ENCODE assay signal across 31 mouse cellular contexts in genomic region chr16:38675600-38676335, GRCm38 (mm10). TPM values are rescaled to one million over a fixed set of nuclear protein-coding genes. Genes with fewer than 3 reads are reported as not detected.
DNase-seq lines count a peak whose midpoint lies in the region; ATAC-seq and TF ChIP-seq lines count a peak whose summit lies in the region.
"Had no signal": no experiment of that assay in that cellular context is flagged by ENCODE, and none has a peak within 500 bp of the region (broad histone marks: within the 10 kb centered on the region; RNA-seq: fewer than 3 reads in every experiment).

No protein-coding gene starts in this region.

- TF ChIP-seq CTCF in cortical plate, adult 2 months (IDR thresholded peaks at IDR 0.05; ENCODE audit: extremely low read depth, insufficient read depth, low read length) = no peak
- no peak for TF ChIP-seq CTCF in olfactory bulb, adult 2 months (IDR thresholded peaks at IDR 0.05; ENCODE audit: insufficient read depth, low read depth, low read length)

- H3K27ac ChIP-seq in heart, embryonic 10.5 days = no peak overlapping the region
- no peak overlapping the region for H3K27ac ChIP-seq in midbrain, embryonic 11.5 days (ENCODE audit: low read depth, low read length)
- H3K27ac ChIP-seq in midbrain, embryonic 16.5 days (ENCODE audit: low read length) = no peak overlapping the region
- 0 out of 2 replicates have a peak overlapping the region, but pooled peaks have one; percentile 36 for H3K27ac ChIP-seq in cortical plate, adult 2 months (ENCODE audit: insufficient read depth, low read length)
- H3K27ac ChIP-seq in olfactory bulb, adult 2 months (ENCODE audit: insufficient read depth, low read depth, low read length) = peak overlapping the region; percentile 47
- no peak overlapping the region for H3K27ac ChIP-seq in neural tube, embryonic 15.5 days (replicated peaks)
- H3K27ac ChIP-seq: hindbrain, embryonic 13.5 days; liver, embryonic 15.5 days; midbrain, embryonic 10.5 days; neural tube, embryonic 12.5 days had no signal

- peak; percentile 59 for DNase-seq in heart, embryonic 10.5 days (ENCODE audit: low spot score)
- DNase-seq in heart, adult 8-10 months (ENCODE audit: low spot score) = no peak
- peak; percentile 69 for DNase-seq in midbrain, embryonic 11.5 days (ENCODE audit: low spot score, missing footprints)
- DNase-seq in cerebellum, postnatal 4 days (ENCODE audit: low spot score in 2 of 2) = no peak
- DNase-seq: adrenal gland, adult 2 months; adrenal gland, postnatal 36 days; B cell, adult 2 months; cerebellum, adult 11 months; cerebellum, adult 9-10 months; gastrocnemius, postnatal 36 days; kidney, adult 9 months; kidney, postnatal 10 days; layer of hippocampus, adult 9-11 months; liver; lung, embryonic 14.5 days; lung, postnatal 14 days; right cerebral cortex, adult 18-20 months; spleen, adult 18-20 months; thymus, postnatal 14 days had no signal

- H3K4me2 ChIP-seq in midbrain, embryonic 11.5 days = no peak overlapping the region
- no peak overlapping the region for H3K4me2 ChIP-seq in midbrain, embryonic 16.5 days (ENCODE audit: low read length)
- no peak overlapping the region for H3K4me2 ChIP-seq in neural tube, embryonic 15.5 days
- H3K4me2 ChIP-seq: hindbrain, embryonic 13.5 days; liver, embryonic 15.5 days; lung, embryonic 14.5 days; neural tube, embryonic 12.5 days had no signal

- no peaks in the 10 kb centered on the region for H3K27me3 ChIP-seq in heart, embryonic 10.5 days (ENCODE audit: insufficient read depth, poor library complexity, severe bottlenecking)
- H3K27me3 ChIP-seq in midbrain, embryonic 11.5 days (ENCODE audit: control insufficient read depth, insufficient read depth, low read length) = no peaks in the 10 kb centered on the region
- H3K27me3 ChIP-seq in midbrain, embryonic 16.5 days (ENCODE audit: control insufficient read depth, insufficient read depth, low read depth, low read length) = no peaks in the 10 kb centered on the region
- H3K27me3 ChIP-seq in neural tube, embryonic 15.5 days (replicated peaks) = no peaks in the 10 kb centered on the region
- H3K27me3 ChIP-seq: hindbrain, embryonic 13.5 days; neural tube, embryonic 12.5 days had no signal

- H3K36me3 ChIP-seq in heart, embryonic 10.5 days = peaks cover 9% of the 10 kb centered on the region
- H3K36me3 ChIP-seq in midbrain, embryonic 11.5 days (ENCODE audit: control insufficient read depth, insufficient read depth, low read length) = no peaks in the 10 kb centered on the region
- H3K36me3 ChIP-seq in midbrain, embryonic 16.5 days (ENCODE audit: control insufficient read depth, insufficient read depth, low read length) = no peaks in the 10 kb centered on the region
- no peaks in the 10 kb centered on the region for H3K36me3 ChIP-seq in neural tube, embryonic 15.5 days
- H3K36me3 ChIP-seq: hindbrain, embryonic 13.5 days; liver, embryonic 15.5 days; neural tube, embryonic 12.5 days had no signal

- H3K4me1 ChIP-seq in heart, embryonic 10.5 days = peaks cover 73% of the 10 kb centered on the region
- H3K4me1 ChIP-seq in midbrain, embryonic 11.5 days (ENCODE audit: control insufficient read depth, insufficient read depth, low read length) = peaks cover 9% of the 10 kb centered on the region
- H3K4me1 ChIP-seq in midbrain, embryonic 16.5 days (ENCODE audit: control insufficient read depth, insufficient read depth, low read length) = peaks cover 7% of the 10 kb centered on the region
- H3K4me1 ChIP-seq in cortical plate, adult 2 months (ENCODE audit: control insufficient read depth, insufficient read depth, low read length) = peaks cover 7% of the 10 kb centered on the region
- H3K4me1 ChIP-seq in olfactory bulb, adult 2 months (ENCODE audit: control insufficient read depth, insufficient read depth, low read length) = peaks cover 33% of the 10 kb centered on the region
- no peaks in the 10 kb centered on the region for H3K4me1 ChIP-seq in neural tube, embryonic 15.5 days
- H3K4me1 ChIP-seq: liver, embryonic 15.5 days had no signal

- WGBS in heart, embryonic 10.5 days = 57% methylated on average over 9 of the region's 9 CpGs
- 55% methylated on average over 9 of the region's 9 CpGs for WGBS in midbrain, embryonic 11.5 days
- WGBS in midbrain, embryonic 16.5 days = 46% methylated on average over 9 of the region's 9 CpGs
- WGBS in olfactory bulb, adult 2 months = 50% methylated on average over 9 of the region's 9 CpGs
- WGBS in neural tube, embryonic 15.5 days = 73% methylated on average over 9 of the region's 9 CpGs

- no peaks in the 10 kb centered on the region; the same call in 1 of the 2 replicates for H3K9me3 ChIP-seq in heart, embryonic 10.5 days
- no peaks in the 10 kb centered on the region for H3K9me3 ChIP-seq in midbrain, embryonic 11.5 days (ENCODE audit: control insufficient read depth, low read length)
- no peaks in the 10 kb centered on the region for H3K9me3 ChIP-seq in midbrain, embryonic 16.5 days (replicated peaks; ENCODE audit: control insufficient read depth, low read length, poor library complexity, severe bottlenecking)
- H3K9me3 ChIP-seq in neural tube, embryonic 15.5 days (replicated peaks) = no peaks in the 10 kb centered on the region
- H3K9me3 ChIP-seq: hindbrain, embryonic 13.5 days; liver, embryonic 15.5 days; midbrain, embryonic 10.5 days; neural tube, embryonic 12.5 days had no signal

- TF ChIP-seq POLR2A in cortical plate, adult 2 months (IDR thresholded peaks at IDR 0.05; ENCODE audit: extremely low read depth, insufficient read depth, low read length) = no peak
- no peak for TF ChIP-seq POLR2A in olfactory bulb, adult 2 months (IDR thresholded peaks at IDR 0.05; ENCODE audit: insufficient read depth, low read depth, low read length)

- H3K9ac ChIP-seq in midbrain, embryonic 11.5 days (ENCODE audit: low read length) = no peak overlapping the region
- H3K9ac ChIP-seq in midbrain, embryonic 16.5 days (ENCODE audit: low read depth, low read length) = no peak overlapping the region
- no peak overlapping the region for H3K9ac ChIP-seq in neural tube, embryonic 15.5 days (replicated peaks)
- H3K9ac ChIP-seq: hindbrain, embryonic 13.5 days; liver, embryonic 15.5 days; lung, embryonic 14.5 days; neural tube, embryonic 12.5 days had no signal

- ATAC-seq in midbrain, embryonic 11.5 days (ENCODE audit: low FRiP score) = no peak
- ATAC-seq in midbrain, embryonic 16.5 days = no peak
- no peak for ATAC-seq in neural tube, embryonic 15.5 days (ENCODE audit: low FRiP score)
- ATAC-seq: activated CD4-positive, CD25-positive, alpha-beta regulatory T cell, adult 4 months; forebrain, embryonic 14.5 days; intestine, embryonic 16.5 days had no signal

- no peak overlapping the region for H3K4me3 ChIP-seq in heart, embryonic 10.5 days
- no peak overlapping the region for H3K4me3 ChIP-seq in midbrain, embryonic 11.5 days (ENCODE audit: low read depth, low read length)
- H3K4me3 ChIP-seq in midbrain, embryonic 16.5 days (ENCODE audit: low read depth, low read length) = no peak overlapping the region
- no peak overlapping the region for H3K4me3 ChIP-seq in cortical plate, adult 2 months (ENCODE audit: insufficient read depth, low read length)
- H3K4me3 ChIP-seq in olfactory bulb, adult 2 months (ENCODE audit: insufficient read depth, low read depth, low read length) = no peak overlapping the region
- H3K4me3 ChIP-seq in neural tube, embryonic 15.5 days (replicated peaks) = no peak overlapping the region
- H3K4me3 ChIP-seq: hindbrain, embryonic 13.5 days; liver, embryonic 15.5 days; midbrain, embryonic 10.5 days; myocyte; neural tube, embryonic 12.5 days had no signal

RNA-seq across cellular contexts. Expression of gene Arhgap31, which starts 37.3 kb away (rescaled TPM):
- 27.7 and 37.4 TPM in 2 replicates for polyA plus RNA-seq in heart, embryonic 10.5 days (2016; fragmentation: Nextera tagmentation; extraction: Ambion mirVana)
- 10 to 100 TPM; 32.9 to 44.3 (median 39.1) TPM for total RNA-seq in heart, adult 8-10 months (2022)
- 7.1 and 8.4 TPM in 2 replicates for polyA plus RNA-seq in midbrain, embryonic 11.5 days (2014; fragmentation: Nextera tagmentation; extraction: Ambion mirVana)
- polyA plus RNA-seq in midbrain, embryonic 16.5 days (2015; fragmentation: Nextera tagmentation; extraction: Ambion mirVana) = 3.7 and 4.1 TPM in 2 replicates
- polyA plus RNA-seq in cortical plate, adult 2 months (2012; rRNA removed) = 10.3 and 10.4 TPM in 2 replicates
- polyA plus RNA-seq in olfactory bulb, adult 2 months (2012; ENCODE audit: insufficient read depth, insufficient read length, low replicate concordance, missing spikeins) = not detected in 2 replicates
- polyA plus RNA-seq in neural tube, embryonic 15.5 days (2015; fragmentation: Nextera tagmentation; extraction: Ambion mirVana) = 5.9 and 6.0 TPM in 2 replicates

Comparison
In these comparisons a context has a peak if more than half of its experiments do, and no peak if none do; other contexts are left out.
1. DNase-seq: peak in heart, embryonic 10.5 days (single experiment) and midbrain, embryonic 11.5 days (single experiment); none in heart, adult 8-10 months (single experiment) and cerebellum, postnatal 4 days (0 of 2).
2. H3K27ac ChIP-seq: peak in cortical plate, adult 2 months (single experiment) and olfactory bulb, adult 2 months (single experiment); none in heart, embryonic 10.5 days (single experiment), midbrain, embryonic 11.5 days (single experiment), midbrain, embryonic 16.5 days (single experiment) and neural tube, embryonic 15.5 days (single experiment).